Mouse (Mus musculus): ENCODE data around the gene Camta1. TPM values are rescaled to one million over a fixed set of nuclear protein-coding genes. Genes with fewer than 3 reads are reported as not detected.

The Camta1 gene
- polyA plus RNA-seq, 1 experiment from 2014 or later = 171 TPM

GRCm38 (mm10) chr4:151263786-151264414, 597.8 kb downstream of the Camta1 start:
- DNase-seq (ENCODE audit: low spot score) (peak; percentile 61), ATAC-seq (ENCODE audit: low FRiP score) (no peak)
- H3K9me3 ChIP-seq (ENCODE audit: control insufficient read depth, low read length) = no peaks in the 10 kb centered on the region
- no peak overlapping the region for H3K9ac ChIP-seq
- no peaks in the 10 kb centered on the region for H3K27me3 ChIP-seq (ENCODE audit: control insufficient read depth, insufficient read depth, low read length)
- H3K4me3 ChIP-seq (replicated peaks; ENCODE audit: low read length) = no peak overlapping the region
- H3K4me1 ChIP-seq (replicated peaks; ENCODE audit: control insufficient read depth, insufficient read depth, low read length) = peaks cover 16% of the 10 kb centered on the region
- 25% methylated on average over 14 of the region's 14 CpGs for WGBS
- no peak overlapping the region for H3K4me2 ChIP-seq (replicated peaks)
- no peaks in the 10 kb centered on the region for H3K36me3 ChIP-seq (replicated peaks; ENCODE audit: control insufficient read depth, insufficient read depth)
- peak overlapping the region; percentile 47; the same call in 1 of the 2 replicates for H3K27ac ChIP-seq

- peaks cover 16% of the 10 kb centered on the region for H3K4me1 ChIP-seq (replicated peaks; ENCODE audit: control insufficient read depth, insufficient read depth, low read length)
- H3K27me3 ChIP-seq (ENCODE audit: control insufficient read depth, insufficient read depth, low read length) = no peaks in the 10 kb centered on the region
- H3K9me3 ChIP-seq (ENCODE audit: control insufficient read depth, low read length) = no peaks in the 10 kb centered on the region
- no peak overlapping the region for H3K9ac ChIP-seq
- no peak overlapping the region for H3K4me3 ChIP-seq (replicated peaks; ENCODE audit: low read length)
- H3K27ac ChIP-seq = peak overlapping the region; percentile 55
- H3K36me3 ChIP-seq (replicated peaks; ENCODE audit: control insufficient read depth, insufficient read depth) = no peaks in the 10 kb centered on the region
- ATAC-seq (ENCODE audit: low FRiP score) = no peak
- no peak overlapping the region for H3K4me2 ChIP-seq (replicated peaks)
- WGBS = 70% methylated on average over 7 of the region's 7 CpGs
- no peak for DNase-seq (ENCODE audit: low spot score)
Measured at GRCm38 (mm10) chr4:151263052-151263451, 598.6 kb downstream of the Camta1 start.

- H3K27ac ChIP-seq = no peak overlapping the region
- ATAC-seq (ENCODE audit: low FRiP score) = no peak
- no peak overlapping the region for H3K9ac ChIP-seq
- 44% methylated on average over 4 of the region's 4 CpGs for WGBS
- H3K4me2 ChIP-seq (replicated peaks) = no peak overlapping the region
- H3K9me3 ChIP-seq (ENCODE audit: control insufficient read depth, low read length) = no peaks in the 10 kb centered on the region
- H3K36me3 ChIP-seq (replicated peaks; ENCODE audit: control insufficient read depth, insufficient read depth) = no peaks in the 10 kb centered on the region
- no peaks in the 10 kb centered on the region for H3K27me3 ChIP-seq (ENCODE audit: control insufficient read depth, insufficient read depth, low read length)
- peaks cover 4% of the 10 kb centered on the region; the same call in 1 of the 2 replicates for H3K4me1 ChIP-seq (replicated peaks; ENCODE audit: control insufficient read depth, insufficient read depth, low read length)
- DNase-seq (ENCODE audit: low spot score) = no peak
- H3K4me3 ChIP-seq (replicated peaks; ENCODE audit: low read length) = no peak overlapping the region
Measured at GRCm38 (mm10) chr4:151256622-151257021, 605.1 kb downstream of the Camta1 start.

- DNase-seq (ENCODE audit: low spot score) (no peak), ATAC-seq (ENCODE audit: low FRiP score) (no peak)
- Histone ChIP-seq H3K36me3 (replicated peaks; ENCODE audit: control insufficient read depth, insufficient read depth) (no peaks in the 10 kb centered on the region), H3K9me3 (ENCODE audit: control insufficient read depth, low read length) (no peaks in the 10 kb centered on the region), H3K4me2 (replicated peaks) (no peak overlapping the region), H3K4me3 (replicated peaks; ENCODE audit: low read length) (no peak overlapping the region), H3K27me3 (ENCODE audit: control insufficient read depth, insufficient read depth, low read length) (no peaks in the 10 kb centered on the region), H3K27ac (no peak overlapping the region), H3K9ac (no peak overlapping the region), H3K4me1 (replicated peaks; ENCODE audit: control insufficient read depth, insufficient read depth, low read length) (no peaks in the 10 kb centered on the region; the same call in 1 of the 2 replicates)
- 94% methylated on average over 6 of the region's 6 CpGs for WGBS
Measured at GRCm38 (mm10) chr4:151250824-151251223, 610.9 kb downstream of the Camta1 start.

GRCm38 (mm10) chr4:151245068-151245797, 616.4 kb downstream of the Camta1 start:
- Histone ChIP-seq H3K4me1 (replicated peaks; ENCODE audit: control insufficient read depth, insufficient read depth, low read length) (peaks cover 25% of the 10 kb centered on the region), H3K27me3 (ENCODE audit: control insufficient read depth, insufficient read depth, low read length) (no peaks in the 10 kb centered on the region), H3K4me2 (replicated peaks) (no peak overlapping the region), H3K27ac (peak overlapping the region; percentile 32; the same call in 1 of the 2 replicates), H3K9me3 (ENCODE audit: control insufficient read depth, low read length) (no peaks in the 10 kb centered on the region), H3K4me3 (replicated peaks; ENCODE audit: low read length) (no peak overlapping the region), H3K36me3 (replicated peaks; ENCODE audit: control insufficient read depth, insufficient read depth) (no peaks in the 10 kb centered on the region), H3K9ac (no peak overlapping the region)
- no peak for DNase-seq (ENCODE audit: low spot score)
- WGBS = 59% methylated on average over 7 of the region's 7 CpGs
- no peak for ATAC-seq (ENCODE audit: low FRiP score)

GRCm38 (mm10) chr4:151243445-151243844, 618.2 kb downstream of the Camta1 start:
- H3K9ac ChIP-seq = no peak overlapping the region
- WGBS = 50% methylated on average over 9 of the region's 9 CpGs
- H3K9me3 ChIP-seq (ENCODE audit: control insufficient read depth, low read length) = no peaks in the 10 kb centered on the region

GRCm38 (mm10) chr4:151242751-151243150, 618.9 kb downstream of the Camta1 start:
- peaks cover 25% of the 10 kb centered on the region for H3K4me1 ChIP-seq (replicated peaks; ENCODE audit: control insufficient read depth, insufficient read depth, low read length)
- H3K9ac ChIP-seq = no peak overlapping the region
- H3K36me3 ChIP-seq (replicated peaks; ENCODE audit: control insufficient read depth, insufficient read depth) = no peaks in the 10 kb centered on the region
- no peak overlapping the region for H3K27ac ChIP-seq
- H3K9me3 ChIP-seq (ENCODE audit: control insufficient read depth, low read length) = no peaks in the 10 kb centered on the region
- H3K4me2 ChIP-seq (replicated peaks) = no peak overlapping the region
- DNase-seq (ENCODE audit: low spot score) = no peak
- H3K27me3 ChIP-seq (ENCODE audit: control insufficient read depth, insufficient read depth, low read length) = no peaks in the 10 kb centered on the region
- no peak overlapping the region for H3K4me3 ChIP-seq (replicated peaks; ENCODE audit: low read length)
- no peak for ATAC-seq (ENCODE audit: low FRiP score)
- WGBS = 20% methylated on average over 12 of the region's 12 CpGs

More at GRCm38 (mm10) chr4:151243445-151243844, 618.2 kb downstream of the Camta1 start:
- no peaks in the 10 kb centered on the region for H3K36me3 ChIP-seq (replicated peaks; ENCODE audit: control insufficient read depth, insufficient read depth)
- H3K4me1 ChIP-seq (replicated peaks; ENCODE audit: control insufficient read depth, insufficient read depth, low read length) = peaks cover 25% of the 10 kb centered on the region
- ATAC-seq (ENCODE audit: low FRiP score) (no peak), DNase-seq (ENCODE audit: low spot score) (no peak)
- no peak overlapping the region for H3K27ac ChIP-seq
- no peak overlapping the region for H3K4me3 ChIP-seq (replicated peaks; ENCODE audit: low read length)
- no peaks in the 10 kb centered on the region for H3K27me3 ChIP-seq (ENCODE audit: control insufficient read depth, insufficient read depth, low read length)
- no peak overlapping the region for H3K4me2 ChIP-seq (replicated peaks)

GRCm38 (mm10) chr4:151240465-151240864, 621.2 kb downstream of the Camta1 start:
- Histone ChIP-seq H3K4me3 (replicated peaks; ENCODE audit: low read length) (no peak overlapping the region), H3K27ac (no peak overlapping the region), H3K9ac (no peak overlapping the region), H3K36me3 (replicated peaks; ENCODE audit: control insufficient read depth, insufficient read depth) (no peaks in the 10 kb centered on the region), H3K9me3 (ENCODE audit: control insufficient read depth, low read length) (no peaks in the 10 kb centered on the region), H3K4me1 (replicated peaks; ENCODE audit: control insufficient read depth, insufficient read depth, low read length) (peaks cover 25% of the 10 kb centered on the region), H3K27me3 (ENCODE audit: control insufficient read depth, insufficient read depth, low read length) (no peaks in the 10 kb centered on the region), H3K4me2 (replicated peaks) (no peak overlapping the region)
- WGBS = 88% methylated on average over 5 of the region's 5 CpGs
- ATAC-seq (ENCODE audit: low FRiP score) = no peak
- DNase-seq (ENCODE audit: low spot score) = no peak

- Histone ChIP-seq H3K4me2 (replicated peaks) (no peak overlapping the region), H3K9ac (no peak overlapping the region), H3K27me3 (ENCODE audit: control insufficient read depth, insufficient read depth, low read length) (no peaks in the 10 kb centered on the region), H3K36me3 (replicated peaks; ENCODE audit: control insufficient read depth, insufficient read depth) (no peaks in the 10 kb centered on the region), H3K4me1 (replicated peaks; ENCODE audit: control insufficient read depth, insufficient read depth, low read length) (peaks cover 13% of the 10 kb centered on the region; the same call in 1 of the 2 replicates), H3K4me3 (replicated peaks; ENCODE audit: low read length) (no peak overlapping the region), H3K9me3 (ENCODE audit: control insufficient read depth, low read length) (no peaks in the 10 kb centered on the region), H3K27ac (no peak overlapping the region)
- DNase-seq (ENCODE audit: low spot score) (no peak), ATAC-seq (ENCODE audit: low FRiP score) (no peak)
- WGBS = 79% methylated on average over 19 of the region's 19 CpGs
Measured at GRCm38 (mm10) chr4:151238970-151239684, 622.5 kb downstream of the Camta1 start.
